Mouse (Mus musculus) midbrain, postnatal 0 days (tissue): Measurements from ENCODE around the gene Dock3. TPM values are rescaled to one million over a fixed set of nuclear protein-coding genes. Genes with fewer than 3 reads are reported as not detected.

ENCODE experiments used
- ATAC-seq: fragments of 200-750 bp; cut with Nextera tagmentation; 2 replicates; pipeline ENCODE4 v1.8.0; 2017; ENCODE audit warnings: moderate number of reproducible peaks, mild to moderate bottlenecking, moderate TSS enrichment, moderate library complexity; ENCODE audit not compliant: low FRiP score
- DNase-seq: peaks from one replicate; pipeline ENCODE4 v3.0.0-alpha.2; 2015; ENCODE audit warnings: low spot score
- H3K27ac ChIP-seq: fragments of 300-500 bp; sonication (generic); 2 replicates; pipeline ENCODE4 v1.5.1; 2014; ENCODE audit warnings: low read depth, mild to moderate bottlenecking, low read length, mixed read lengths
- H3K27me3 ChIP-seq: fragments of 300-500 bp; sonication (generic); 2 replicates; pipeline ENCODE4 v1.6.1; 2014; ENCODE audit warnings: low read length, control low read depth, mixed read lengths; ENCODE audit not compliant: insufficient read depth
- H3K36me3 ChIP-seq: fragments of 300-500 bp; sonication (generic); 2 replicates; pipeline ENCODE4 v1.6.1; 2014; ENCODE audit warnings: low read length, control low read depth, mixed read lengths; ENCODE audit not compliant: insufficient read depth
- H3K4me1 ChIP-seq: fragments of 300-500 bp; sonication (generic); 2 replicates; pipeline ENCODE4 v1.6.1; 2014; ENCODE audit warnings: mild to moderate bottlenecking, control low read depth, antibody characterized with exemption, low read length, mixed read lengths; ENCODE audit not compliant: insufficient read depth
- H3K4me2 ChIP-seq: fragments of 300-500 bp; sonication (generic); 2 replicates; pipeline ENCODE4 v1.6.1; 2014; ENCODE audit warnings: low read depth, mild to moderate bottlenecking, low read length, mixed read lengths; ENCODE audit not compliant: poor library complexity, severe bottlenecking
- H3K4me3 ChIP-seq: fragments of 300-500 bp; sonication (generic); 2 replicates; pipeline ENCODE4 v1.5.1; 2014; ENCODE audit warnings: low read depth, mild to moderate bottlenecking, low read length, moderate library complexity
- H3K9ac ChIP-seq: fragments of 300-500 bp; sonication (generic); replicated peaks from 2 replicates; pipeline ENCODE4 v1.6.1; 2014; ENCODE audit warnings: mild to moderate bottlenecking, low read length, moderate library complexity, mixed read lengths; ENCODE audit not compliant: poor library complexity, severe bottlenecking
- H3K9me3 ChIP-seq: fragments of 300-500 bp; sonication (generic); 2 replicates; pipeline ENCODE4 v1.6.1; 2016; ENCODE audit warnings: low read length, control low read depth
- CTCF ChIP-seq: IDR thresholded peaks from 2 replicates; pipeline ENCODE4 v1.5.1; 2016; ENCODE audit warnings: antibody characterized with exemption, mild to moderate bottlenecking
- WGBS: fragments of 180-500 bp; shearing (Covaris S2); extraction: QIAGEN DNeasy Blood & Tissue Kit; methylation state at CpG from one replicate; pipeline ENCODE4 v1.1.7; 2014; 5-methylcytosine and 5-hydroxymethylcytosine counted together
- polyA plus RNA-seq: library from polyadenylated mRNA; unstranded; fragments of >200 nt; fragmentation: Nextera tagmentation; extraction: Ambion mirVana; gene quantifications from 2 replicates; pipeline ENCODE4 v1.2.1, GENCODE M21; 2015
- total RNA-seq: library from RNA; depleted of rRNA; stranded (reverse); fragments of >200 nt; gene quantifications from 2 replicates; pipeline ENCODE4 v1.2.3, GENCODE M21; 2014

Dock3 gene
- total and polyA plus RNA-seq, 2 experiments from 2014 or later = 17.7 to 56.3 TPM

DNA sequence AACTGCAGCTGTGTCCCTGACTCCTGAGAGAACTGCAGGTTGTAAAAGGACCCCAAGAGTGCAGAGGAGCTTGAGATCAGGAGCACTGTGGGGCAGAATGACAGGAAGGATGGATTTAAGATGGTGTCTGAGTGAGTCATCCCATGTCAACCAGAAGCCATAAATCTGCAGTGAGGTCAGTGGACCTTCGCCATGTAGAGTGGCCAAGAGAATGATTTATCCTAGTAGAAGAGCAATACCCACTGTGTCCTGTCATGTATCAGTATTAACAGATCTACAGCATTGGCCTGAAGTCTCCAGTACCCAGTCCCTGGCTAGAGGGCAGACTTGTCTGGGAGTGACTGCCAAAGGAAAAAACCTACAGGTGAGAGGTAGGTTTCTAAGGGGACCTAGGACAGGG is 332.8 kb downstream of the Dock3 start:
- H3K36me3 ChIP-seq = peaks cover 45% of the 10 kb centered on the region
- no peak for DNase-seq
- 89% methylated on average over 1 of the region's 1 CpGs for WGBS

DNA sequence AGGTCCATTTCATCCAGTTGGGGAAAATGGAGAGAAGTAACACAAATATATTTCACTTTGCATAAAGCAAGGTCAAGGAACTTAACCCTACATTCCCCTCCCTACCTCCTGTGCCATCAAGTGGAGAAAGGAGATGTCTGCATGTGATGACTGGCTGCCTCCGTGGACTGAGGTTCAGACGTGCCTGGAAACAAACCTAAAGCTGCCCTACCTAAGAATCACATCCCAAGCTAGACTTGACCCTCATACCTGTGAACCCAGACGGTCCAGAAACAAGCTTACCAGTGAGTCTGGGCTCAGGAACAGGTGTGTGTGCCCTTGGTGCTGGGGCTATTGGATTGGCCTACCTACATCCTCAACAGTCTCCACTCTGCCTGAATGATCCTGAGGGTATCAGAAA is 338.4 kb downstream of the Dock3 start:
- H3K9ac ChIP-seq = no peak overlapping the region

More for the DNA sequence above, 332.8 kb downstream of the Dock3 start:
- Histone ChIP-seq H3K27me3 (no peaks in the 10 kb centered on the region), H3K9ac (no peak overlapping the region), H3K4me2 (no peak overlapping the region), H3K27ac (no peak overlapping the region), H3K4me1 (no peaks in the 10 kb centered on the region), H3K4me3 (no peak overlapping the region), H3K9me3 (no peaks in the 10 kb centered on the region)
- TF ChIP-seq CTCF = no peak
- no peak for ATAC-seq

DNA sequence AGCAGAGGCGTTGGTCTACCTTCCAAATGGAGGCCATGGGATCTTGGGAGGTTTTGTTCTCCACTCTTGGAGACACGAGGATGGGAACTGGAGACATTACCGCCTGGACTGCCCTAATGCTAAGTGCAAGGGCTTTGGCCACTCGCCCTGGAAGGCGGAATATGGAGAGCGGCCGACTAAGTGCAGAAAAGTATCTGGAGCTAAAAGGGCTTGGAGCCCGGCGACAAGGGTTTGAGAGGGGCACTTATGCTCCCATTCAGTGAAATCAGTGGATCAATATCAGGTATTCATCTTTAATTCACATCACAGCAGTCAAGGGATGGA is 339.2 kb downstream of the Dock3 start:
- peak overlapping the region; percentile 86 for H3K4me2 ChIP-seq
- no peak for TF ChIP-seq CTCF
- no peaks in the 10 kb centered on the region for H3K27me3 ChIP-seq
- peaks cover 32% of the 10 kb centered on the region for H3K36me3 ChIP-seq
- ATAC-seq = no peak
- peak overlapping the region; percentile 87 for H3K27ac ChIP-seq
- H3K9me3 ChIP-seq = no peaks in the 10 kb centered on the region
- H3K4me3 ChIP-seq = peak overlapping the region; percentile 91
- 0% methylated on average over 9 of the region's 9 CpGs for WGBS
- H3K9ac ChIP-seq = peak overlapping the region; percentile 67
- no peak for DNase-seq
- peaks cover 6% of the 10 kb centered on the region; the same call in 1 of the 2 replicates for H3K4me1 ChIP-seq

More for the DNA sequence above, 338.4 kb downstream of the Dock3 start:
- Histone ChIP-seq H3K27me3 (no peaks in the 10 kb centered on the region), H3K9me3 (no peaks in the 10 kb centered on the region), H3K4me2 (no peak overlapping the region), H3K36me3 (peaks cover 33% of the 10 kb centered on the region), H3K4me3 (no peak overlapping the region), H3K27ac (no peak overlapping the region), H3K4me1 (peaks cover 6% of the 10 kb centered on the region; the same call in 1 of the 2 replicates)
- WGBS = 45% methylated on average over 3 of the region's 3 CpGs
- DNase-seq (no peak), ATAC-seq (no peak)
- no peak for TF ChIP-seq CTCF

DNA sequence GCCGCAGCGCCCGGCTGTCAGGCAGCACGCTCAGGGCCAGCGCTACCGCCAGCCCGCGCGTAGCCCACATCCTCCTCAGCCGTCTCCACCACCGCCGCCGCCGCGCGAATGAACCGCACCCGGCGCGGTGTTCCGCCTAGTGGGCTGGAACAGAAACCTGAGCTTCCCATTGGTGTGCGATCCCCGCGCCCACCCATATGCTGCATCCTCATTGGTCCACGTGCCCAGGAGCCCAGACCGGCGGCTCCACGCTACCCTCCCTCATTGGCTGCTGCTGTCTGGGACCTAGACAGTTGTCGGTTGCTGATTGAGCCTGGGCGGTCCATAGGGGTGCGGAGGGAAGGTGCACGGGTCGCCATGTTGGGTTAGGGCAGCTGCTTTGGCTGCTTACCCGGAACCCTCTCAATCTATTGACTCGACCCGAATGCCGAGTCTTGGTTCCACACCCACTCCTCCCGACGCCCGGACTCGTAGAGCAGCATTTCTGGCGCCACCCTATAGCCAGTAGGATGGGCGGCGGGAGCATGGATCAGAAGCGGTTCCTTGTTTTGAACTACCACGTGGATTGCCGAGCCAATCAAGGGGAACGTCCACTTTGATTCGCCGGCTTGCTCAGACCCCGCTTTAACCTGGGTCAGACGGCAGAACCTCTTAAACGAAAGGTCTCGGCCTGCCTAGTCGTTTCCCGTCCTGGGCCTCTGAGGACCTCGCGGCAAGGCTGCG is 339.7 kb downstream of the Dock3 start, which contains the start of gene Manf:
TSS of gene Manf (minus strand) at position 151 of the 723 bp plus-strand sequence.
- DNase-seq = peak; percentile 99
- WGBS = under 1% methylated on average over 59 of the region's 59 CpGs
- H3K4me2 ChIP-seq = peak within 1 kb of the TSS; percentile 86
- H3K9me3 ChIP-seq = no peaks in the 10 kb centered on the region
- H3K36me3 ChIP-seq = peaks cover 27% of the 10 kb centered on the region
- peak within 1 kb of the TSS; percentile 83 for H3K9ac ChIP-seq
- peak; percentile 58 for TF ChIP-seq CTCF
- H3K27me3 ChIP-seq = no peaks in the 10 kb centered on the region
- ATAC-seq = peak; percentile 98
- H3K4me1 ChIP-seq = peaks cover 6% of the 10 kb centered on the region; the same call in 1 of the 2 replicates
- H3K27ac ChIP-seq = peak within 1 kb of the TSS; percentile 87
- peak within 1 kb of the TSS; percentile 91 for H3K4me3 ChIP-seq

DNA sequence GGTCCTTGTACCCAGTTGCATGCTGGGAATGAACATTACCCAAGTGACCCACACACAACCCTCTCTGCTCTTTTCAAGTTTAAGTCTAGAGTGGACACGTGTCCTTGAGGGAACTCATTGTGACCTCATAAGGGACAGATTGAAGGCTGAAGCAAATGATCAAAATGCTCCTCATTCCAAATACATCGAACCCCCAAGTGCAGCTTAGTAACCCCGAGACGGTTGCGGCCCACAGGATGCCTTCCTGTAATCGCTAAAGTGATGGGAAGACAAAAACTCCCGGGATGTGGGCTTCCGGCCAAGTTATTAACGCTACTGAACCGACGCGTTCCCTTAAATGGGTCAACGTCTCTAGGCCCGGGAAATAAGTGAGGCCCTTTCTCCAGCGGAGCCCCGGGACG is 340.4 kb downstream of the Dock3 start:
- Histone ChIP-seq H3K4me1 (peaks cover 6% of the 10 kb centered on the region; the same call in 1 of the 2 replicates), H3K4me2 (peak overlapping the region; percentile 69), H3K9ac (peak overlapping the region; percentile 83), H3K9me3 (no peaks in the 10 kb centered on the region), H3K27ac (peak overlapping the region; percentile 77), H3K36me3 (peaks cover 22% of the 10 kb centered on the region), H3K27me3 (no peaks in the 10 kb centered on the region), H3K4me3 (peak overlapping the region; percentile 91)
- ATAC-seq (no peak), DNase-seq (peak; percentile 22)
- no peak for TF ChIP-seq CTCF
- WGBS = under 1% methylated on average over 17 of the region's 17 CpGs

DNA sequence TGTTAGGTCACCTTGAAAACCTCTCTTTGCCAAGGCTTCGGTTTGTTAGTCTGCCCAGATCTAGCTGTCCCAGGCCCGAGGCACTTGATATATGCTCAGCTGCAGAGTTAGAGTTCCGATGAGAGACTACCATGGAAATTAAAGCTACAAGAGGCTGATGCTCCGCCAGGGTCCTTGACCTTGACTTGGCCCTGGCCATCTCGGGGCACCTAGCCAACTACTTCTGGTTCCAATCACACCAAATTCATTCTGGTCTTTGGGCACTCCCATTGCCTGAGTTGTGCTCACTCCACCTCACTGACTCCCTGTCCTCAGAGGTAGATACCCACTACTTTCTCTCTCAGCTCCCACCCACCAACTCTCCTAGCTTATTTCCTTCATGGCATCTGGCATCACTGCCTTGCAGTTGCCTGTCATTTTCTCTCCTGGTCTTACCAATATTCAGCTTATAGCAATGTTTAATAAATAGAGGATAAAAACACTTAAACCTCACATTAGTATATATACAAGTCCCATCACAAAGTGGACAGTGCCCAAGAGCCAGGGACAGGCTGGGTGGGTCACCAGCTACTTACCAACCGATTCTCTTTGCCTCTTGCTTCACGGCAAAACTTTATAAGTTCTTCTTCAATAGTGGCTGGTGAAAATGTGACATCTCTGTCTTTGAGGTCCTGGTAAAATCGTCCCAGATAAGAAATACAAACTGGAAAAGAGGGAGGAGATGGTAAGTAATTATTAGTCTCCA is 341.0 kb downstream of the Dock3 start:
- Histone ChIP-seq H3K27ac (no peak overlapping the region), H3K9me3 (no peaks in the 10 kb centered on the region), H3K36me3 (peaks cover 19% of the 10 kb centered on the region), H3K9ac (no peak overlapping the region), H3K27me3 (no peaks in the 10 kb centered on the region), H3K4me3 (peak overlapping the region; percentile 91), H3K4me2 (peak overlapping the region; percentile 69), H3K4me1 (peaks cover 6% of the 10 kb centered on the region; the same call in 1 of the 2 replicates)
- ATAC-seq = no peak
- no peak for DNase-seq
- 69% methylated on average over 8 of the region's 8 CpGs for WGBS
- no peak for TF ChIP-seq CTCF
